Mouse (Mus musculus) MEL (cell line): ENCODE results near the gene Dock10. TPM values are rescaled to one million over a fixed set of nuclear protein-coding genes. Genes with fewer than 3 reads are reported as not detected.

Source experiments
- DNase-seq: peaks from one replicate; pipeline ENCODE4 v3.0.0; 2011; ENCODE audit warnings: low read depth, low spot score
- H3K27ac ChIP-seq: 2 replicates; pipeline ENCODE4 v1.5.1; 2012; ENCODE audit warnings: low read depth, mild to moderate bottlenecking, control low read depth, low read length, moderate library complexity; ENCODE audit not compliant: control insufficient read depth
- H3K27me3 ChIP-seq, 2 experiments: fragments of 150-350 bp in 1 of 2; sonication (generic) in 1 of 2; 2 replicates each; pipeline ENCODE4 v1.6.1; 2012; ENCODE audit warnings: low read length in 2 of 2, mild to moderate bottlenecking in 2 of 2, improper control_type of control experiment in 1 of 2, moderate library complexity in 1 of 2; ENCODE audit not compliant: insufficient read depth in 2 of 2, control insufficient read depth in 1 of 2
- H3K36me3 ChIP-seq, 2 experiments: 2 replicates each; pipeline ENCODE4 v1.6.1; 2012 to 2014; ENCODE audit warnings: low read length in 2 of 2, improper control_type of control experiment in 1 of 2, inconsistent platforms in 1 of 2, mild to moderate bottlenecking in 1 of 2; ENCODE audit not compliant: insufficient read depth in 2 of 2, control insufficient read depth in 1 of 2
- H3K4me1 ChIP-seq, 2 experiments: fragments of 150-350 bp in 1 of 2; sonication (generic) in 1 of 2; 2 replicates each; pipeline ENCODE4 v1.6.1; 2012; ENCODE audit warnings: low read length in 2 of 2, improper control_type of control experiment in 1 of 2, mild to moderate bottlenecking in 1 of 2; ENCODE audit not compliant: insufficient read depth in 2 of 2, control insufficient read depth in 1 of 2
- H3K4me3 ChIP-seq, 2 experiments: fragments of 150-350 bp in 1 of 2; sonication (generic) in 1 of 2; 2 replicates each; pipeline ENCODE4 v1.5.1; 2012; ENCODE audit warnings: low read depth in 2 of 2, low read length in 2 of 2, mild to moderate bottlenecking in 2 of 2, moderate library complexity in 2 of 2, control low read depth in 1 of 2, improper control_type of control experiment in 1 of 2; ENCODE audit not compliant: control insufficient read depth in 1 of 2, insufficient read depth in 1 of 2
- H3K79me2 ChIP-seq: 2 replicates; pipeline ENCODE4 v1.6.1; 2012; ENCODE audit warnings: mild to moderate bottlenecking, low read length, moderate library complexity; ENCODE audit not compliant: control insufficient read depth, poor library complexity, insufficient read depth
- H3K9ac ChIP-seq: 2 replicates; pipeline ENCODE4 v1.6.1; 2012; ENCODE audit warnings: low read depth, mild to moderate bottlenecking, control low read depth, low read length, moderate library complexity; ENCODE audit not compliant: control insufficient read depth, poor library complexity, severe bottlenecking
- H3K9me3 ChIP-seq: fragments of 150-350 bp; sonication (generic); replicated peaks from 2 replicates; pipeline ENCODE4 v1.6.1; 2012; ENCODE audit warnings: mild to moderate bottlenecking, low read length, improper control_type of control experiment, moderate library complexity; ENCODE audit not compliant: insufficient read depth
- BHLHE40 ChIP-seq: IDR thresholded peaks from 2 replicates; pipeline ENCODE4 v1.6.1; 2012; ENCODE audit warnings: low read depth, mild to moderate bottlenecking, inconsistent platforms, low read length, improper control_type of control experiment, borderline replicate concordance
- CHD1 ChIP-seq: IDR thresholded peaks from 2 replicates; pipeline ENCODE4 v1.6.1; 2012; ENCODE audit warnings: low read depth, mild to moderate bottlenecking, inconsistent platforms, low read length, improper control_type of control experiment
- CHD2 ChIP-seq: IDR thresholded peaks from 2 replicates; pipeline ENCODE4 v1.6.1; 2011; ENCODE audit warnings: low read length, improper control_type of control experiment
- E2F4 ChIP-seq: IDR thresholded peaks from 2 replicates; pipeline ENCODE4 v1.6.1; 2011; ENCODE audit warnings: low read depth, low read length, improper control_type of control experiment, borderline replicate concordance
- EP300 ChIP-seq, 2 experiments: IDR thresholded peaks; 2 replicates each; pipeline ENCODE4 v1.6.1; 2011; ENCODE audit warnings: improper control_type of control experiment in 2 of 2, low read length in 2 of 2, low read depth in 1 of 2, mild to moderate bottlenecking in 1 of 2
- ETS1 ChIP-seq: IDR thresholded peaks from 2 replicates; pipeline ENCODE4 v1.6.1; 2012; ENCODE audit warnings: low read depth, mild to moderate bottlenecking, inconsistent platforms, low read length, improper control_type of control experiment, moderate library complexity
- JUND ChIP-seq: IDR thresholded peaks from 2 replicates; pipeline ENCODE4 v1.6.1; 2011; ENCODE audit warnings: low read depth, mild to moderate bottlenecking, improper control_type of control experiment, low read length
- KAT2A ChIP-seq: conservative IDR thresholded peaks from 2 replicates; pipeline ENCODE4 v1.6.1; 2012; ENCODE audit warnings: low read depth, low read length, improper control_type of control experiment, inconsistent platforms
- MAFK ChIP-seq: IDR thresholded peaks from 2 replicates; pipeline ENCODE4 v1.6.1; 2011; ENCODE audit warnings: low read depth, mild to moderate bottlenecking, low read length, improper control_type of control experiment, borderline replicate concordance
- MAX ChIP-seq: IDR thresholded peaks from 2 replicates; pipeline ENCODE4 v1.6.1; 2011; ENCODE audit warnings: low read length, improper control_type of control experiment
- MAZ ChIP-seq: IDR thresholded peaks from 2 replicates; pipeline ENCODE4 v1.6.1; 2012; ENCODE audit warnings: low read depth, mild to moderate bottlenecking, inconsistent platforms, low read length, improper control_type of control experiment
- NRF1 ChIP-seq: IDR thresholded peaks from 2 replicates; pipeline ENCODE4 v1.6.1; 2014; ENCODE audit warnings: low read depth, mild to moderate bottlenecking, inconsistent platforms, low read length, improper control_type of control experiment, moderate library complexity; ENCODE audit not compliant: poor library complexity, insufficient read depth, severe bottlenecking
- POLR2AphosphoS2 ChIP-seq: IDR thresholded peaks from 2 replicates; pipeline ENCODE4 v1.6.1; 2011; ENCODE audit warnings: low read length, improper control_type of control experiment
- SMC3 ChIP-seq: IDR thresholded peaks from 2 replicates; pipeline ENCODE4 v1.6.1; 2011; ENCODE audit warnings: low read depth, low read length, improper control_type of control experiment
- TAL1 ChIP-seq: IDR thresholded peaks from 2 replicates; pipeline ENCODE4 v1.6.1; 2012; ENCODE audit warnings: mild to moderate bottlenecking, inconsistent platforms, low read length, moderate library complexity, mixed read lengths
- UBTF ChIP-seq: IDR thresholded peaks from 2 replicates; pipeline ENCODE4 v1.6.1; 2012; ENCODE audit warnings: low read depth, mild to moderate bottlenecking, inconsistent platforms, low read length, improper control_type of control experiment, moderate library complexity, borderline replicate concordance; ENCODE audit not compliant: insufficient read depth
- ZKSCAN1 ChIP-seq: IDR thresholded peaks from 2 replicates; pipeline ENCODE4 v1.6.1; 2012; ENCODE audit warnings: low read depth, mild to moderate bottlenecking, inconsistent platforms, low read length, improper control_type of control experiment, moderate library complexity
- ZNF384 ChIP-seq: IDR thresholded peaks from 2 replicates; pipeline ENCODE4 v1.6.1; 2012; ENCODE audit warnings: low read depth, mild to moderate bottlenecking, inconsistent platforms, low read length, improper control_type of control experiment
- polyA plus RNA-seq, 2 experiments: library from polyadenylated mRNA; stranded (reverse) in 1 of 2; unstranded in 1 of 2; fragments of >175 nt in 1 of 2; fragments of >200 nt in 1 of 2; gene quantifications; 2 replicates each; pipeline versions ENCODE4 v1.2.1 to v1.2.4; 2012; ENCODE audit warnings: low replicate concordance in 2 of 2, low read depth in 1 of 2; ENCODE audit not compliant: insufficient read length in 2 of 2, insufficient read depth in 1 of 2, missing spikeins in 1 of 2
- total RNA-seq: library from RNA; depleted of rRNA; stranded (reverse); fragments of 300-350 nt; gene quantifications from 2 replicates; pipeline ENCODE4 v1.2.3, GENCODE M21; 2012

Gene Dock10
- total and polyA plus RNA-seq, 3 experiments: 11.5 to 74.0 (median 14.3) TPM

DNA sequence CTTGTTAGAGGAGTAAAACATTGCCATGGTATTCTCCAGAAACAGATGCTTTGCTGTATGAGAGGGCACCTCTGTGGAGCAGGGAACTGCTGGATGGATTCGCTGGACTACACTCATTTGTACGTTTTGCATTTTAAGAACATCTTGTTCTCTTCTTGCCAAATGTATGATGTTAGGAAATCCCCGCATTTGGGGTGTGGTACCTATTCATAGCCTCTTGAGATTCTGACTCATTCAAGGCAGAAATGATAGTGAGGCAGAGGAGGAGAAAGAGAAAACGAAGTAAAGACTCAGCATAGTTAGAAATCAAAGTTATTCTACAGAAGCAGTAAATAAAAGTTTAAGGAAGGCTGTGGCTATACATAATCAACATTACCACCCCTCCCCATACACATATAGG is 262.0 kb downstream of the Dock10 start:
- H3K4me3 ChIP-seq: no peak overlapping the region
- no peaks in the 10 kb centered on the region for H3K9me3 ChIP-seq
- H3K36me3 ChIP-seq: no peaks in the 10 kb centered on the region
- no peak overlapping the region for H3K9ac ChIP-seq
- H3K79me2 ChIP-seq: no peaks in the 10 kb centered on the region
- H3K27ac ChIP-seq: no peak overlapping the region
- no peak for TF ChIP-seq MAZ
- no peak for TF ChIP-seq E2F4
- no peak for TF ChIP-seq ZKSCAN1
- no peaks in the 10 kb centered on the region for H3K4me1 ChIP-seq
- no peak for DNase-seq
- no peaks in the 10 kb centered on the region; a peak in 1 of 4 replicates for H3K27me3 ChIP-seq

DNA sequence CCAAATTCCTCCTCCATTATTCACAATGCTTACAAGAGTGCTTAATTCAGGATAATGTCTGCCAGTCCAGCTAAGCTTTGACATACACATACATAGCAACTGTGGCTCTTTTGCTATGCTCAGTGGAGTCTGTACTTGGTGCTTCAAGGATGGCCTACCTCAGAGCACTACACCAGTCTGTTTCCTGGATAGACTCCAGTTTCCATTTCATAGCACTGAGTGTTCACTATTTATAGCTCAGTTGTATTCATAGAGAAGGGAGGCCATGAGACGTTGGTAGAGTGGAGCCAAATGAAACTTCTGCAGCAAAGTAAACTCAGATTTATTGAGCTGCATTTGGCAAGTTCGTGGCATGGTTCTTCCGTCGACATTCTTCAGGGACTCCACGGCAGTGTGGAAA is 274.9 kb downstream of the Dock10 start:
- no peak overlapping the region for H3K4me3 ChIP-seq
- H3K36me3 ChIP-seq: no peaks in the 10 kb centered on the region; a peak in 1 of 4 replicates
- H3K27ac ChIP-seq: no peak overlapping the region
- H3K79me2 ChIP-seq: no peaks in the 10 kb centered on the region
- TF ChIP-seq SMC3: no peak
- no peaks in the 10 kb centered on the region for H3K27me3 ChIP-seq
- H3K9me3 ChIP-seq: no peaks in the 10 kb centered on the region
- no peak for DNase-seq
- H3K9ac ChIP-seq: no peak overlapping the region
- H3K4me1 ChIP-seq: no peaks in the 10 kb centered on the region

- Histone ChIP-seq H3K4me1 (no peaks in the 10 kb centered on the region), H3K4me3 (no peak overlapping the region), H3K27ac (no peak overlapping the region), H3K9ac (no peak overlapping the region), H3K27me3 (no peaks in the 10 kb centered on the region), H3K79me2 (no peaks in the 10 kb centered on the region), H3K9me3 (no peaks in the 10 kb centered on the region), H3K36me3 (no peaks in the 10 kb centered on the region)
- TF ChIP-seq MAX (no peak), ETS1 (no peak), MAZ (no peak), UBTF (no peak), NRF1 (no peak)
- DNase-seq: no peak
These were observed 283.4 kb downstream of the Dock10 start for GRCm38 (mm10) chr1:80474942-80475341.

DNA sequence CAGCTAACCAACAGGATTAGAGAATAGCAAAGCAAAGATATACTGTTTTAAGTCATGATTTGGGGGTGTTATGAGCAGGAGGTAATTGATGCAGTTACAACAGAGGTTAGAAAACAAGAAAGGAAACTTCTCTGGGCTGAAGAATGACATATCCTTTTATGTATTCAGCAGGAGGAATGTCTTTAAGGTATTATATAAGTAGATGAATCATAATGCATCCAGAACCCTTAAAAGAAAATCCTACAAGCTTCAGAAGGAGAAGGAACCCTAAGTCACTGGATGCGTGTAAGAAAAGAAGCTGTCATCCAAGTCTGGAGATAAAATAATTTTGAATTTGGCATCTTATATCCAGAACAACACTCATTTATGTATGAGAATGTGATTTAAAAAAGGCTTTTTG is 285.9 kb downstream of the Dock10 start:
- no peak overlapping the region for H3K4me3 ChIP-seq
- TF ChIP-seq KAT2A (no peak), SMC3 (no peak), EP300 (IDR thresholded peaks at IDR 0.05; ENCODE audit: low read depth in 1 of 2, low read length in 2 of 2) (no peak), ZKSCAN1 (no peak), UBTF (no peak), TAL1 (no peak), JUND (no peak), ETS1 (no peak), MAX (no peak), MAFK (no peak), ZNF384 (no peak), CHD2 (no peak), BHLHE40 (no peak), POLR2AphosphoS2 (no peak), CHD1 (no peak)
- DNase-seq: no peak
- no peaks in the 10 kb centered on the region for H3K4me1 ChIP-seq
- no peaks in the 10 kb centered on the region for H3K27me3 ChIP-seq
- H3K27ac ChIP-seq: no peak overlapping the region
- no peak overlapping the region for H3K9ac ChIP-seq
- no peaks in the 10 kb centered on the region for H3K9me3 ChIP-seq
- no peaks in the 10 kb centered on the region for H3K36me3 ChIP-seq
- H3K79me2 ChIP-seq: no peaks in the 10 kb centered on the region
